Mouse (Mus musculus) CH12.LX (cell line): ENCODE data around the gene Dusp6.

Experiments used
- CTCF ChIP-seq, 2 experiments: IDR thresholded peaks in 1 of 2; conservative IDR thresholded peaks in 1 of 2; 2 replicates each; pipeline ENCODE4 v1.5.1; 2011 to 2012; ENCODE audit warnings: low read depth in 2 of 2, low read length in 2 of 2, improper control_type of control experiment in 1 of 2, inconsistent platforms in 1 of 2, mild to moderate bottlenecking in 1 of 2, moderate library complexity in 1 of 2
- MAX ChIP-seq: IDR thresholded peaks from 2 replicates; pipeline ENCODE4 v1.6.1; 2011; ENCODE audit warnings: low read length, improper control_type of control experiment
- NRF1 ChIP-seq: IDR thresholded peaks from 2 replicates; pipeline ENCODE4 v1.6.1; 2014; ENCODE audit warnings: low read depth, mild to moderate bottlenecking, inconsistent platforms, low read length, improper control_type of control experiment, moderate library complexity
- ZC3H11A ChIP-seq: IDR thresholded peaks from 2 replicates; pipeline ENCODE4 v1.6.1; 2012; ENCODE audit warnings: low read depth, mild to moderate bottlenecking, inconsistent platforms, low read length, improper control_type of control experiment

- TF ChIP-seq MAX (no peak), CTCF (conservative IDR thresholded peaks at IDR 0.05 in 1 of 2, IDR thresholded peaks at IDR 0.05 in 1 of 2; ENCODE audit: low read depth in 2 of 2, low read length in 2 of 2) (no peak), NRF1 (no peak), ZC3H11A (no peak)
Observed at GRCm38 (mm10) chr10:99264301-99265010, 1.4 kb downstream of the Dusp6 start.
